Mouse (Mus musculus) thymus, postnatal 25 days (tissue): ENCODE data around the gene Pxdn.

Experiments
- DNase-seq: peaks from one replicate; pipeline ENCODE4 v3.0.0; 2022

Pxdn gene

GRCm38 (mm10) chr12:29953999-29954398, 16.6 kb downstream of the Pxdn start:
- DNase-seq: no peak

- DNase-seq: no peak
Measured at GRCm38 (mm10) chr12:29954464-29954863, 17.1 kb downstream of the Pxdn start.

- no peak for DNase-seq
Measured at GRCm38 (mm10) chr12:29956969-29957368, 19.6 kb downstream of the Pxdn start.

GRCm38 (mm10) chr12:29958637-29959036, 21.2 kb downstream of the Pxdn start:
- no peak for DNase-seq

- DNase-seq: no peak
Measured at GRCm38 (mm10) chr12:29961041-29961440, 23.6 kb downstream of the Pxdn start.

- DNase-seq: no peak
Measured at GRCm38 (mm10) chr12:29965016-29965415, 27.6 kb downstream of the Pxdn start.

- DNase-seq: no peak
Measured at GRCm38 (mm10) chr12:29971795-29972464, 34.5 kb downstream of the Pxdn start.

GRCm38 (mm10) chr12:29972533-29972932, 35.1 kb downstream of the Pxdn start:
- DNase-seq: no peak

- no peak for DNase-seq
Measured at GRCm38 (mm10) chr12:29980076-29980475, 42.7 kb downstream of the Pxdn start.

GRCm38 (mm10) chr12:29981722-29982293, 44.4 kb downstream of the Pxdn start:
- no peak for DNase-seq

- DNase-seq: no peak
Measured at GRCm38 (mm10) chr12:29983190-29983589, 45.8 kb downstream of the Pxdn start.

- no peak for DNase-seq
Measured at GRCm38 (mm10) chr12:29985126-29985525, 47.7 kb downstream of the Pxdn start.

- DNase-seq: no peak
Measured at GRCm38 (mm10) chr12:29986241-29986640, 48.8 kb downstream of the Pxdn start.

- DNase-seq: no peak
Measured at GRCm38 (mm10) chr12:29998895-29999294, 61.5 kb downstream of the Pxdn start.

- no peak for DNase-seq
Measured at GRCm38 (mm10) chr12:30001951-30002350, 64.5 kb downstream of the Pxdn start.

GRCm38 (mm10) chr12:30003680-30004364, 66.4 kb downstream of the Pxdn start:
- no peak for DNase-seq

- DNase-seq: no peak
Measured at GRCm38 (mm10) chr12:30004365-30004723, 66.9 kb downstream of the Pxdn start.

- DNase-seq: no peak
Measured at GRCm38 (mm10) chr12:30006586-30006985, 69.2 kb downstream of the Pxdn start.

- no peak for DNase-seq
Measured at GRCm38 (mm10) chr12:30008741-30009140, 71.3 kb downstream of the Pxdn start.

GRCm38 (mm10) chr12:30015501-30015900, 78.1 kb downstream of the Pxdn start:
- DNase-seq: no peak

GRCm38 (mm10) chr12:30017131-30017530, 79.7 kb downstream of the Pxdn start:
- DNase-seq: no peak

GRCm38 (mm10) chr12:30020447-30020846, 83.0 kb downstream of the Pxdn start:
- DNase-seq: no peak

GRCm38 (mm10) chr12:30023491-30023890, 86.1 kb downstream of the Pxdn start:
- DNase-seq: no peak

GRCm38 (mm10) chr12:30024264-30024825, 86.9 kb downstream of the Pxdn start:
- no peak for DNase-seq
